Mouse (Mus musculus): ENCODE data around the gene St6galnac5.

GRCm38 (mm10) chr3:152941671-152942070, 40.4 kb downstream of the St6galnac5 start:
- TF ChIP-seq POLR2A (IDR thresholded peaks at IDR 0.05; ENCODE audit: extremely low read depth, insufficient read depth, low read length), result no peak
- TF ChIP-seq CTCF (IDR thresholded peaks at IDR 0.05; ENCODE audit: low read depth, low read length), result no peak

Measured in liver, adult 2 months (tissue).